Mouse (Mus musculus): ENCODE measurements around the gene Duoxa2.

The Duoxa2 gene

GRCm38 (mm10) chr2:122351931-122352329 is 53.2 kb downstream of the Duoxa2 start:
- peak; percentile 71 for DNase-seq (ENCODE audit: low read depth, low spot score)

All from brain, adult 2 months (tissue).